Mouse (Mus musculus) embryonic facial prominence, embryonic 12.5 days (tissue): Measurements from ENCODE around the gene Lmo7. TPM values are rescaled to one million over a fixed set of nuclear protein-coding genes. Genes with fewer than 3 reads are reported as not detected.

Experiments used
- ATAC-seq: fragments of 200-750 bp; cut with Nextera tagmentation; 2 replicates; pipeline ENCODE4 v1.8.0; 2017; ENCODE audit not compliant: insufficient number of reproducible peaks, insufficient read depth, low FRiP score, low TSS enrichment
- H3K27ac ChIP-seq: fragments of 300-500 bp; sonication (generic); 2 replicates; pipeline ENCODE4 v1.5.1; 2016; ENCODE audit warnings: mild to moderate bottlenecking
- H3K27me3 ChIP-seq: fragments of 300-500 bp; sonication (generic); 2 replicates; pipeline ENCODE4 v1.6.1; 2016; ENCODE audit warnings: mild to moderate bottlenecking, moderate library complexity
- H3K36me3 ChIP-seq: fragments of 300-500 bp; sonication (generic); 2 replicates; pipeline ENCODE4 v1.6.1; 2016; ENCODE audit warnings: mild to moderate bottlenecking
- H3K4me1 ChIP-seq: fragments of 300-500 bp; sonication (generic); 2 replicates; pipeline ENCODE4 v1.6.1; 2016
- H3K4me2 ChIP-seq: fragments of 300-500 bp; sonication (generic); replicated peaks from 2 replicates; pipeline ENCODE4 v1.6.1; 2016; ENCODE audit warnings: mild to moderate bottlenecking, moderate library complexity
- H3K4me3 ChIP-seq: fragments of 300-500 bp; sonication (generic); 2 replicates; pipeline ENCODE4 v1.5.1; 2016; ENCODE audit warnings: mild to moderate bottlenecking
- H3K9ac ChIP-seq: fragments of 300-500 bp; sonication (generic); 2 replicates; pipeline ENCODE4 v1.6.1; 2016; ENCODE audit warnings: mild to moderate bottlenecking, moderate library complexity
- H3K9me3 ChIP-seq: fragments of 300-500 bp; sonication (generic); 2 replicates; pipeline ENCODE4 v1.6.1; 2016; ENCODE audit warnings: mild to moderate bottlenecking, moderate library complexity
- WGBS: fragments of 180-500 bp; shearing (Covaris S2); methylation state at CpG from one replicate; pipeline ENCODE4 v1.1.7; 2016; 5-methylcytosine and 5-hydroxymethylcytosine counted together
- polyA plus RNA-seq: library from polyadenylated mRNA; unstranded; fragments of >200 nt; fragmentation: Nextera tagmentation; extraction: Ambion mirVana; gene quantifications from 2 replicates; pipeline ENCODE4 v1.2.1, GENCODE M21; 2016

Lmo7 gene
- polyA plus RNA-seq, 1 experiment from 2014 or later = 10.6 TPM

GRCm38 (mm10) chr14:101886320-101886719 lies 156.6 kb downstream of the Lmo7 start:
- no peak overlapping the region for H3K4me2 ChIP-seq
- H3K27ac ChIP-seq = no peak overlapping the region
- no peaks in the 10 kb centered on the region for H3K9me3 ChIP-seq
- H3K4me1 ChIP-seq = 0 out of 2 replicates have a peak, but pooled peaks cover 3% of the 10 kb centered on the region
- H3K9ac ChIP-seq = no peak overlapping the region
- no peaks in the 10 kb centered on the region for H3K36me3 ChIP-seq
- no peaks in the 10 kb centered on the region for H3K27me3 ChIP-seq
- H3K4me3 ChIP-seq = no peak overlapping the region
- 94% methylated on average over 10 of the region's 10 CpGs for WGBS
- no peak for ATAC-seq

- no peak overlapping the region for H3K27ac ChIP-seq
- H3K4me2 ChIP-seq = no peak overlapping the region
- H3K9me3 ChIP-seq = no peaks in the 10 kb centered on the region
- no peaks in the 10 kb centered on the region for H3K36me3 ChIP-seq
- no peak overlapping the region for H3K9ac ChIP-seq
- H3K4me1 ChIP-seq = peaks cover 8% of the 10 kb centered on the region; the same call in 1 of the 2 replicates
- ATAC-seq = no peak
- no peak overlapping the region for H3K4me3 ChIP-seq
- WGBS = 80% methylated on average over 10 of the region's 10 CpGs
- H3K27me3 ChIP-seq = no peaks in the 10 kb centered on the region
These were observed 162.2 kb downstream of the Lmo7 start for GRCm38 (mm10) chr14:101891903-101892448.

GRCm38 (mm10) chr14:101892496-101892895 lies 162.7 kb downstream of the Lmo7 start:
- Histone ChIP-seq H3K27me3 (no peaks in the 10 kb centered on the region), H3K9ac (no peak overlapping the region), H3K36me3 (no peaks in the 10 kb centered on the region), H3K4me2 (no peak overlapping the region), H3K4me3 (no peak overlapping the region), H3K9me3 (no peaks in the 10 kb centered on the region), H3K27ac (no peak overlapping the region), H3K4me1 (peaks cover 8% of the 10 kb centered on the region; the same call in 1 of the 2 replicates)
- 42% methylated on average over 8 of the region's 8 CpGs for WGBS
- ATAC-seq = peak; percentile 82

- WGBS = 89% methylated on average over 6 of the region's 6 CpGs
- Histone ChIP-seq H3K4me3 (no peak overlapping the region), H3K27me3 (no peaks in the 10 kb centered on the region), H3K9ac (no peak overlapping the region), H3K27ac (no peak overlapping the region), H3K4me1 (peaks cover 8% of the 10 kb centered on the region; the same call in 1 of the 2 replicates), H3K4me2 (no peak overlapping the region), H3K9me3 (no peaks in the 10 kb centered on the region), H3K36me3 (no peaks in the 10 kb centered on the region)
- ATAC-seq = no peak
These were observed 163.5 kb downstream of the Lmo7 start for GRCm38 (mm10) chr14:101893215-101893614.

GRCm38 (mm10) chr14:101898250-101898649 lies 168.5 kb downstream of the Lmo7 start:
- 69% methylated on average over 6 of the region's 6 CpGs for WGBS
- H3K27me3 ChIP-seq = no peaks in the 10 kb centered on the region
- peaks cover 3% of the 10 kb centered on the region; the same call in 1 of the 2 replicates for H3K4me1 ChIP-seq

GRCm38 (mm10) chr14:101901496-101901895 lies 171.7 kb downstream of the Lmo7 start:
- no peak overlapping the region for H3K27ac ChIP-seq
- H3K4me3 ChIP-seq = no peak overlapping the region
- ATAC-seq = no peak
- peaks cover 3% of the 10 kb centered on the region; the same call in 1 of the 2 replicates for H3K4me1 ChIP-seq
- 76% methylated on average over 7 of the region's 7 CpGs for WGBS
- H3K27me3 ChIP-seq = no peaks in the 10 kb centered on the region
- no peak overlapping the region for H3K9ac ChIP-seq
- H3K36me3 ChIP-seq = no peaks in the 10 kb centered on the region
- no peaks in the 10 kb centered on the region for H3K9me3 ChIP-seq
- H3K4me2 ChIP-seq = no peak overlapping the region

More at GRCm38 (mm10) chr14:101898250-101898649, 168.5 kb downstream of the Lmo7 start:
- no peaks in the 10 kb centered on the region for H3K9me3 ChIP-seq
- ATAC-seq = no peak
- no peak overlapping the region for H3K4me2 ChIP-seq
- H3K4me3 ChIP-seq = no peak overlapping the region
- no peaks in the 10 kb centered on the region for H3K36me3 ChIP-seq
- H3K9ac ChIP-seq = no peak overlapping the region
- H3K27ac ChIP-seq = no peak overlapping the region

GRCm38 (mm10) chr14:101901976-101902375 lies 172.2 kb downstream of the Lmo7 start:
- Histone ChIP-seq H3K4me1 (peaks cover 3% of the 10 kb centered on the region; the same call in 1 of the 2 replicates), H3K27me3 (no peaks in the 10 kb centered on the region), H3K4me2 (no peak overlapping the region), H3K4me3 (no peak overlapping the region), H3K9ac (no peak overlapping the region), H3K36me3 (no peaks in the 10 kb centered on the region), H3K27ac (no peak overlapping the region), H3K9me3 (no peaks in the 10 kb centered on the region)
- 90% methylated on average over 7 of the region's 7 CpGs for WGBS
- ATAC-seq = no peak

GRCm38 (mm10) chr14:101903722-101904121 lies 174.0 kb downstream of the Lmo7 start:
- WGBS = 82% methylated on average over 5 of the region's 5 CpGs
- no peaks in the 10 kb centered on the region for H3K27me3 ChIP-seq
- no peak for ATAC-seq

GRCm38 (mm10) chr14:101911983-101912382 lies 182.2 kb downstream of the Lmo7 start:
- WGBS = 86% methylated on average over 7 of the region's 7 CpGs

More at GRCm38 (mm10) chr14:101903722-101904121, 174.0 kb downstream of the Lmo7 start:
- Histone ChIP-seq H3K4me1 (no peaks in the 10 kb centered on the region), H3K9me3 (no peaks in the 10 kb centered on the region), H3K9ac (no peak overlapping the region), H3K4me2 (no peak overlapping the region), H3K36me3 (no peaks in the 10 kb centered on the region), H3K4me3 (no peak overlapping the region), H3K27ac (no peak overlapping the region)

GRCm38 (mm10) chr14:101912392-101912791 lies 182.6 kb downstream of the Lmo7 start:
- H3K4me1 ChIP-seq = no peaks in the 10 kb centered on the region
- H3K9ac ChIP-seq = no peak overlapping the region
- H3K4me2 ChIP-seq = no peak overlapping the region
- ATAC-seq = no peak
- no peaks in the 10 kb centered on the region for H3K9me3 ChIP-seq
- WGBS = 74% methylated on average over 3 of the region's 3 CpGs
- no peak overlapping the region for H3K4me3 ChIP-seq
- H3K36me3 ChIP-seq = no peaks in the 10 kb centered on the region
- no peak overlapping the region for H3K27ac ChIP-seq
- H3K27me3 ChIP-seq = no peaks in the 10 kb centered on the region

More at GRCm38 (mm10) chr14:101911983-101912382, 182.2 kb downstream of the Lmo7 start:
- Histone ChIP-seq H3K4me2 (no peak overlapping the region), H3K4me1 (no peaks in the 10 kb centered on the region), H3K9me3 (no peaks in the 10 kb centered on the region), H3K4me3 (no peak overlapping the region), H3K27ac (no peak overlapping the region), H3K27me3 (no peaks in the 10 kb centered on the region), H3K36me3 (no peaks in the 10 kb centered on the region), H3K9ac (no peak overlapping the region)
- no peak for ATAC-seq

GRCm38 (mm10) chr14:101914321-101914720 lies 184.6 kb downstream of the Lmo7 start:
- H3K27ac ChIP-seq = no peak overlapping the region
- 0 out of 2 replicates have a peak, but pooled peaks cover 2% of the 10 kb centered on the region for H3K36me3 ChIP-seq
- H3K4me3 ChIP-seq = no peak overlapping the region
- H3K9me3 ChIP-seq = no peaks in the 10 kb centered on the region
- no peak overlapping the region for H3K4me2 ChIP-seq
- no peak for ATAC-seq
- no peaks in the 10 kb centered on the region for H3K4me1 ChIP-seq
- H3K9ac ChIP-seq = no peak overlapping the region
- no peaks in the 10 kb centered on the region for H3K27me3 ChIP-seq

GRCm38 (mm10) chr14:101915867-101916266 lies 186.1 kb downstream of the Lmo7 start:
- no peaks in the 10 kb centered on the region for H3K9me3 ChIP-seq
- 78% methylated on average over 8 of the region's 8 CpGs for WGBS
- no peak overlapping the region for H3K9ac ChIP-seq
- no peaks in the 10 kb centered on the region for H3K4me1 ChIP-seq
- H3K27ac ChIP-seq = no peak overlapping the region
- ATAC-seq = no peak
- no peaks in the 10 kb centered on the region for H3K27me3 ChIP-seq
- H3K4me3 ChIP-seq = no peak overlapping the region
- no peak overlapping the region for H3K4me2 ChIP-seq
- H3K36me3 ChIP-seq = 0 out of 2 replicates have a peak, but pooled peaks cover 2% of the 10 kb centered on the region
